Mouse (Mus musculus) forebrain, embryonic 15.5 days (tissue): ENCODE results near the gene Hdhd3. TPM values are rescaled to one million over a fixed set of nuclear protein-coding genes. Genes with fewer than 3 reads are reported as not detected.

Source experiments
- ATAC-seq: fragments of 200-750 bp; cut with Nextera tagmentation; replicated peaks from 2 replicates; pipeline ENCODE4 v1.8.0; 2017; ENCODE audit warnings: mild to moderate bottlenecking, moderate TSS enrichment, moderate library complexity
- H3K27ac ChIP-seq: fragments of 300-500 bp; sonication (generic); replicated peaks from 2 replicates; pipeline ENCODE4 v1.5.1; 2015; ENCODE audit warnings: mild to moderate bottlenecking, inconsistent platforms
- H3K27me3 ChIP-seq: fragments of 300-500 bp; sonication (generic); 2 replicates; pipeline ENCODE4 v1.6.1; 2015; ENCODE audit warnings: inconsistent platforms
- H3K36me3 ChIP-seq: fragments of 300-500 bp; sonication (generic); 2 replicates; pipeline ENCODE4 v1.6.1; 2015; ENCODE audit warnings: mild to moderate bottlenecking, inconsistent platforms
- H3K4me1 ChIP-seq: fragments of 300-500 bp; sonication (generic); 2 replicates; pipeline ENCODE4 v1.6.1; 2015; ENCODE audit warnings: inconsistent platforms
- H3K4me2 ChIP-seq: fragments of 300-500 bp; sonication (generic); replicated peaks from 2 replicates; pipeline ENCODE4 v1.6.1; 2015; ENCODE audit warnings: mild to moderate bottlenecking, inconsistent platforms
- H3K4me3 ChIP-seq: fragments of 300-500 bp; sonication (generic); 2 replicates; pipeline ENCODE4 v1.5.1; 2015; ENCODE audit warnings: mild to moderate bottlenecking, inconsistent platforms
- H3K9ac ChIP-seq: fragments of 300-500 bp; sonication (generic); replicated peaks from 2 replicates; pipeline ENCODE4 v1.6.1; 2015; ENCODE audit warnings: mild to moderate bottlenecking, inconsistent platforms
- H3K9me3 ChIP-seq: fragments of 300-500 bp; sonication (generic); 2 replicates; pipeline ENCODE4 v1.6.1; 2016; ENCODE audit warnings: inconsistent platforms
- WGBS: fragments of 180-500 bp; shearing (Covaris S2); methylation state at CpG from one replicate; pipeline ENCODE4 v1.1.7; 2015; ENCODE audit warnings: mixed read lengths; 5-methylcytosine and 5-hydroxymethylcytosine counted together
- polyA plus RNA-seq: library from polyadenylated mRNA; unstranded; fragments of >200 nt; fragmentation: Nextera tagmentation; extraction: Ambion mirVana; gene quantifications from 2 replicates; pipeline ENCODE4 v1.2.1, GENCODE M21; 2015

The Hdhd3 gene
- polyA plus RNA-seq, 1 experiment from 2014 or later = 10.8 TPM

DNA sequence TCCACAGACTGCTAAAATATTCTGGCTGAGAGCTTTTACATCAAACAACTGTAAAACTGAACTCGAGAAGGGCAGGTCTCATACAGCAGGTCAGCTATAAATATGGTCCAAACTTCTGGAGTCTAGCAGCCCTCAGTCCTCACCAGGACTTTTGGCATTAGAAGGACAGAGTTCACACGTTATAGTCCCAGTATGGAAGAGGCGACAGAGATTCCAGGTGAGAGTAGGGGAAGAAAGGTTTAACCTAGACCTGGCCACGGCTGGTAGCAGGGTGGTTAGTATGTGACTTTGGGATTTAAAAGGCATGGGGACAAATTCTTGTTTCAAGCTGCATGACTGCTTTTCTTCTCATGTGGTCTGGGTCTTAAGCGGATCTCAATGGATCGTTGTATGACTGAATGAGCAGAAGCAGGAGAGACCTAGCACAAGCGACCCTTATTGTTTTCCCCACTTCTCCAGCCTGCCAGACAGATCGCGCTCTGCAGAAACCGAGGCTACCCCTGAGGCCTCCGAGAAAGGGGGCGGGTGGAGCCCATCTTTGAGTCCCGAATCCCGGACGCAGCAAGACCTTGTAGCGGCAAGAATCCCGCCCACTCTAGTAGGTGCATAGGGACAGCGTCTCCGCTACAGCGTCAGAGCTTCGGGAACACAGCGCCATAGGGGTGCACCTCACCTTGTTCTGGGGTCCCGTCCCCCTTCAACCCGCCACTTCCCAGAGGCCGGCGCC lies 16.0 kb upstream of the Hdhd3 start:
- Histone ChIP-seq H3K9ac (peak overlapping the region; percentile 71), H3K4me1 (peaks cover 28% of the 10 kb centered on the region), H3K27me3 (no peaks in the 10 kb centered on the region), H3K27ac (peak overlapping the region; percentile 77), H3K36me3 (peaks cover 4% of the 10 kb centered on the region), H3K4me2 (peak overlapping the region; percentile 68), H3K9me3 (no peaks in the 10 kb centered on the region), H3K4me3 (peak overlapping the region; percentile 90)
- 1% methylated on average over 26 of the region's 26 CpGs for WGBS
- ATAC-seq = peak; percentile 87

DNA sequence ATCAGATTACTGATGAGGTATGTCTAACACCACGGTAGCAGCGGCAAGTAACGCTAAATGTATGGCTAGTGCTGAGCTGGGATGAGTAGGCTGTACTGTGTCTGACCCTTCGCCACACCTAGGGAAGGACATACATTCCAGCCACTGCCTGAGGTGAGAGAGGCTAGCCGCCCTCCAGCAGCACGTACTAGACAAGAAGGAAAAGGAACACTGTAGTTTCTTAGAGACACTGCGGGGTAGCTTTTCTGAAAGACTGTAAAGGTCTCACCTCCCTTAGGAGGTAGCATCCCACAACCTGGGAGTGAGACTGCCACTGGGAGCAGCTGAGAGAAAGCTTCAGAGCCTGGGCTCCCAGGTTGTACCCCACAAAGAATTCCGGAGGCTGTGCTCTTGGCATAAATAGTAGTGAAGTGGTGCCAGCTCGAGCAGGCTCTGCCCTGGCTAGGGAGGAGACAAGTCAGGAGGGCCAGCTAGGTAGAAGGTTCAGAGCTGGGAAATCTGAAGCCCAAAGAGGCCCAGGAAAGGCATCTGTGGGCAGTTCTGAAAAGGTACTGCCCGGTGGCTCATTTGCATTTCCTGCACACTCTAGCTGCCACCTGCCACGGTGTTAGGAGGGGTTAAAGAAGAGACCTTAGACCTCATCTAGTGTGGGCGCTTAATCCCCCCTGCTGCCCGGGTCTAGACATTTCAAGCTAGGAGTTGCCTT lies 15.3 kb upstream of the Hdhd3 start:
- peaks cover 21% of the 10 kb centered on the region for H3K4me1 ChIP-seq
- peak overlapping the region; percentile 23 for H3K9ac ChIP-seq
- H3K36me3 ChIP-seq = peaks cover 3% of the 10 kb centered on the region
- 0 out of 2 replicates have a peak, but pooled peaks have one; percentile 11 for ATAC-seq
- peak overlapping the region; percentile 90 for H3K4me3 ChIP-seq
- H3K27ac ChIP-seq = no peak overlapping the region
- H3K4me2 ChIP-seq = peak overlapping the region; percentile 68
- WGBS = 47% methylated on average over 13 of the region's 13 CpGs
- H3K9me3 ChIP-seq = no peaks in the 10 kb centered on the region
- no peaks in the 10 kb centered on the region for H3K27me3 ChIP-seq

DNA sequence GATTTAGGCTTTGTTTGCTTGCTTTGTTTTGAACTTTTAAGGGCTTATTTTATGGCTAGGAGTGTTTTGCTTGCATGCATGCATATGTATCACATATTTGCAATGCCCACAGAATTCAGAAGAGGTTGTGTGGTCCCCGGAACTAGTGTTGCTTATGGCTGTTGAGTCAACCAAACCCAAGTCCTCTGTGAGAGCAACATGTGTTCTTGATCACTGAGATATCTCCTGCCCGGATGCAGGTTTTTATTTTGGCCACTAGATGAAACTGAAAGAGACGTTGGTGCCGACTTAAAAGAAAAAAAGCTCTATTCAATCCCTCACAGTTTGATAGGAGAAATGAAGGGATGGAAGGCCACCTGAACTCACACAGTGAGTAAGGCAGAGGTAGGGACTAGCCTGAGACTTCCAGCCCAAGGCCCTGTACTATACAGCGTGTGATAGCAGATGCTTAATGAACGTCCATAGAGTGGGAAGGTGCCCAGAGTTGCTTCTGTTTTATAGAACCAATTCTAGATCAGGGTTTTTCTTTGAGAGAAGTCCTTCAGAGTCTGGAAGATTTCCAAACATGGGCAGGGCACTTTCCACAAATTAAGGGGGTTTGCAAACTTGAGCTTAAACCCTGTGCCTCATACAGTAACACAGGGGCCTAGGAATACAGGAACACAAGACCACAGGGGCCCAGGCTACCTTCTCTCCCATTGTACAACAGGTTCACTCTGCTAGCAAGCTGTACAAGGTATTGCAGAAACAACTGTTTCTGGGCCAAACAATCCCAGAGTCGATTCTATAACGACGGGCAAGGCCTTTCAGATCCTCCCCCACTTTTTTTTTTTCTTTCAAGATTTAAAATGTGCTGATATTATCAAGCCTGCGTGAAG lies 14.5 kb upstream of the Hdhd3 start:
- H3K4me2 ChIP-seq = 0 out of 2 replicates have a peak overlapping the region, but pooled peaks have one; percentile 68
- H3K9ac ChIP-seq = no peak overlapping the region
- 83% methylated on average over 10 of the region's 10 CpGs for WGBS

DNA sequence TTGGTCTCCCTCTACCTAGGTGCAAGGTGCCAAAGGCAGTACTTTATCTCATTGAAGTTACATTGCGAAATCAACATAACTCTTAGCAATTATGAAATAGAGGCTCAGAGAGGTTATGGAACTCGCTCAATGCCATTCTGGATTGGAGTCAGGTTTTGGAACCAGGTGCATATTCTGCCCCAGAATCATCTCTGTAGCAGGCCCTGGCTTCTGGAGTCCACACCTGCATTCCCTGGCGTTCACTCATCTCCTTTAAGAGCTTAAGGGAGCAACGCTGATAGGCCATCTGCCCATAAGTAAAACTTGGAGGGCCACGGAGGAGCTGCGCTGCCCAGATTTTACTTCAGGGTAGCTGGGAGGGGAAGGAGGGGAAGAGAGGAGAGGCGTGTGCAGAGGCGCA lies 13.8 kb upstream of the Hdhd3 start:
- H3K36me3 ChIP-seq = peaks cover 12% of the 10 kb centered on the region
- no peaks in the 10 kb centered on the region for H3K27me3 ChIP-seq
- H3K27ac ChIP-seq = no peak overlapping the region
- no peak overlapping the region for H3K9ac ChIP-seq
- H3K9me3 ChIP-seq = no peaks in the 10 kb centered on the region
- H3K4me1 ChIP-seq = peaks cover 18% of the 10 kb centered on the region
- no peak overlapping the region for H3K4me3 ChIP-seq
- no peak overlapping the region for H3K4me2 ChIP-seq
- WGBS = 91% methylated on average over 8 of the region's 8 CpGs
- no peak for ATAC-seq

More for the DNA sequence above, 14.5 kb upstream of the Hdhd3 start:
- H3K27ac ChIP-seq = no peak overlapping the region
- peaks cover 7% of the 10 kb centered on the region for H3K36me3 ChIP-seq
- peaks cover 18% of the 10 kb centered on the region for H3K4me1 ChIP-seq
- H3K27me3 ChIP-seq = no peaks in the 10 kb centered on the region
- H3K9me3 ChIP-seq = no peaks in the 10 kb centered on the region
- no peak for ATAC-seq
- H3K4me3 ChIP-seq = no peak overlapping the region

DNA sequence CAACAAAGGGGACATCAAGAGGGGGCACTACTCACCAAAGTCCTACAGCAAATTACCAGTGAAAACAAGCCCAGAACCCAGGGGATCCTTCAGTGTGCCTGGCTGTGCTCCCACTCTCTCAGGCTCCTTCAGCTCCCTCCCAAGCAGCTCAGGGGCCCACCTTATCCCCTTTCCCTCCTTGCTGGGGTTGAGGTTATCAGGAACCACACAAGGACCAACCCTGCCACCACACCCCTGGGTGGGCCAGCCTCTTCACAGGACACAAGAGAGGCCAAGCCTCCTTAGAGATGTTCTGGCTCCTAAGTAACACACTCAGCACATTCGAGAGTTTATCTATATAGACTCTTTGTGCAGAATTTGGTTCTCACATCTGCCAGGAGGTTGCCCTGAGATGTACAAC lies 13.3 kb upstream of the Hdhd3 start:
- 88% methylated on average over 1 of the region's 1 CpGs for WGBS
- H3K27ac ChIP-seq = no peak overlapping the region
- no peak for ATAC-seq

DNA sequence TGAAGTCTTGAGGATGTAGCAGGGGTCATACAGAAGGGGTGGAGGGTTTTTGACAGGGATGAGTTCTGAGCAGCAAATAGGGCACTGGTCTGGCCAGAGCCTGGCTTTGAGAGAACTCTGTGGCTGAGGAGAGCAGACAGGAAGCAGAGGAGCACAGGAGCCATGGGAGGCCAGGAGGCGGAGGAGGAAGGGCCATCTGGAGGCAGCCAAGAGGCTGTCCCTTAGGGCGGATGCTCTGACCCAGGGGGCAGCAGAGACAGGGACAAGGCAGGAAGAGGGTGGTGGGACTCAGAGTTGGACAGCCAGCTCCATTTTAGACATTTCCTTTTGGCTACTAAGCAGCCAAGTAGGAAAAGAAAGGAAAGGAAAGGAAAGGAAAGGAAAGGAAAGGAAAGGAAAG lies 12.8 kb upstream of the Hdhd3 start:
- no peak for ATAC-seq
- Histone ChIP-seq H3K9me3 (no peaks in the 10 kb centered on the region), H3K27me3 (no peaks in the 10 kb centered on the region), H3K4me3 (no peak overlapping the region), H3K4me2 (no peak overlapping the region), H3K4me1 (peaks cover 18% of the 10 kb centered on the region), H3K27ac (no peak overlapping the region), H3K9ac (no peak overlapping the region), H3K36me3 (peaks cover 20% of the 10 kb centered on the region)
- 51% methylated on average over 2 of the region's 2 CpGs for WGBS

More for the DNA sequence above, 13.3 kb upstream of the Hdhd3 start:
- H3K9me3 ChIP-seq = no peaks in the 10 kb centered on the region
- no peak overlapping the region for H3K4me2 ChIP-seq
- no peaks in the 10 kb centered on the region for H3K27me3 ChIP-seq
- peaks cover 18% of the 10 kb centered on the region for H3K4me1 ChIP-seq
- no peak overlapping the region for H3K4me3 ChIP-seq
- H3K36me3 ChIP-seq = peaks cover 17% of the 10 kb centered on the region
- no peak overlapping the region for H3K9ac ChIP-seq

DNA sequence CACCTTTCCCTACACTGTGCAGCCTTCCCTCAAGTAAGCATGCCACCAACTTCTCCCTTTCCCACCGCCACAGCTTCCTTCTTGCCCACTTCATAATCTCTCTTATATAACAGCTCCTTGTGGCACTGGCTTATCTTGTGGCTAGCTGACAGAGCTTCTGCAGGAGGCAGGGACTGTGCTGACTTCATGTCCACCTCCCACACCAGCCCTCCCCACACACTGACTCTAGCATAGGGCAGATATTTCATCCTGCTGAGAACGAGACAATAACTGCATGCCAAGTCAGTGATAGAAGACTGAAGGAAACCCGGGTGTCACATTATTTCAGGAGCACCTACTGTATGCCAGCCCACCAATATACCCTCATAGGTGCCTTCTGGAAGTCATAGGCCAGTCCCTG lies 12.2 kb upstream of the Hdhd3 start:
- 91% methylated on average over 3 of the region's 3 CpGs for WGBS
- Histone ChIP-seq H3K4me2 (no peak overlapping the region), H3K9ac (no peak overlapping the region), H3K27ac (no peak overlapping the region), H3K9me3 (no peaks in the 10 kb centered on the region), H3K36me3 (peaks cover 26% of the 10 kb centered on the region), H3K27me3 (no peaks in the 10 kb centered on the region), H3K4me3 (no peak overlapping the region), H3K4me1 (peaks cover 17% of the 10 kb centered on the region)
- no peak for ATAC-seq

DNA sequence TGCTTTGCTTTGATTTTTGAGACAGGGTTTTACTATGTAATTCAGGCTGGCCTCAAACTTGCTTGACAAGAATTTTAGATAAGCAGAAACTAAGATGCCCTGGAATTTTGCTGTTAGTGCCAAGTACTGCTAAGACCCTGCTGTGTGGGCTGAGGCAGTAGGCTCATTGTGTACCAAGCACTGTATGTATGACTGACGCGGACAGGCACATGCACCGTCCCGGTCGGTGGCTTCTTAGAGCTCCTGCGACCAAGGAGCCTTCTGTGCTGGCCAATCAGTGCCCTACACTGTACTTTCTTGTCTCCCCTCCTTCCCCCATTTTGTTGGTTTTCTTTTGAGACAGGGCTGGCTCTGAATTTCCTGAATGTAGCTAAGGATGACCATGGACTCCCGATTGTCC lies 11.7 kb upstream of the Hdhd3 start:
- no peak overlapping the region for H3K27ac ChIP-seq
- peaks cover 31% of the 10 kb centered on the region for H3K36me3 ChIP-seq
- no peaks in the 10 kb centered on the region for H3K9me3 ChIP-seq
- H3K4me1 ChIP-seq = peaks cover 12% of the 10 kb centered on the region
- H3K27me3 ChIP-seq = no peaks in the 10 kb centered on the region
- 88% methylated on average over 7 of the region's 7 CpGs for WGBS
- no peak overlapping the region for H3K4me2 ChIP-seq
- ATAC-seq = no peak
- no peak overlapping the region for H3K9ac ChIP-seq
- H3K4me3 ChIP-seq = no peak overlapping the region

DNA sequence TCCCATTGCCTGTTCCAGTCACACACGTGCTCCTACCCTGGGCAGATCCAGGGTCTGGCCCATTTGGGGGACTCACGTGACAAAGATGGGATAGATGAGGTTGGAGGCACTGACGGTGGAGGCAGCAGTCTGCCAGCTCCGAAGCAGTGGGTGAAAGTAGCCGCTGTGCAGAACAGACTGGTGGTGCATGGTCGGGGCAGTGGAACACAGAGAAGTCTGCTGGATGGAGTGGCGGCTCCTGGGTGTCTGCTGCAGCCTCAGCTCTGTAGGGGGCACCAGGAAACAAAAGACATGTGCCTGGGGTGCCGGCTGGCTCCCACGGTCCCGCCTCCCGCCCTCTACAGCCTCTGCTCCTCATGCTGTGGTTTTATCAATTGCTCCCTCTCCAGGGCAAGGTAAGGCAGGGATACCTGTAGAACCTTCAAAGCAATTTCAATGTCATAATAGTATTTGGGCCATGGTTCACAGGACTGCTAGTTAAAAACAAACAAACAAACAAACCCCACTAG lies 10.8 kb upstream of the Hdhd3 start:
- 55% methylated on average over 11 of the region's 11 CpGs for WGBS
- Histone ChIP-seq H3K27me3 (no peaks in the 10 kb centered on the region), H3K36me3 (peaks cover 41% of the 10 kb centered on the region), H3K9me3 (no peaks in the 10 kb centered on the region), H3K27ac (no peak overlapping the region), H3K4me1 (peaks cover 9% of the 10 kb centered on the region), H3K4me3 (no peak overlapping the region), H3K9ac (no peak overlapping the region), H3K4me2 (no peak overlapping the region)
- ATAC-seq = no peak

DNA sequence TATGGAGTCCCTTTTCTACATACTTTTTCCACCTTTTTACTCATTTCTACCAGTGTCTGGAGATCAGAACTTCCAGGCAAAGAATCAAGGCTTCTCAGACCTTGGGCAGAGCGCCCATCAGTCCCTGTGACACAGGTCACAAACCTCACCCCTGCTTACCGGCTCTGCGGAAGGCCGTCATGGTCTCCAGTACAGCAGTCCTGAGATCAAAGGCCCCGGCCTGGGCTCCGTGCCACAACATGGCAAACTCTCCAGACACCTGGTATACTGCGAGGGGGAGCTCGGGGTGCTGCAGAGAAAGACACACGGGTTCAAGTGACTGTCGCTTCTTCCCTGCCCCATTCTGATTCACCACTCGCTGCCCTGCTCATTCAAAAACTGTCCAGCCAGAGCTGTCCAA lies 6.7 kb upstream of the Hdhd3 start:
- Histone ChIP-seq H3K4me2 (no peak overlapping the region), H3K27me3 (no peaks in the 10 kb centered on the region), H3K9me3 (no peaks in the 10 kb centered on the region), H3K4me1 (no peaks in the 10 kb centered on the region), H3K36me3 (peaks cover 56% of the 10 kb centered on the region), H3K9ac (no peak overlapping the region), H3K4me3 (no peak overlapping the region), H3K27ac (no peak overlapping the region)
- no peak for ATAC-seq
- 87% methylated on average over 11 of the region's 11 CpGs for WGBS

DNA sequence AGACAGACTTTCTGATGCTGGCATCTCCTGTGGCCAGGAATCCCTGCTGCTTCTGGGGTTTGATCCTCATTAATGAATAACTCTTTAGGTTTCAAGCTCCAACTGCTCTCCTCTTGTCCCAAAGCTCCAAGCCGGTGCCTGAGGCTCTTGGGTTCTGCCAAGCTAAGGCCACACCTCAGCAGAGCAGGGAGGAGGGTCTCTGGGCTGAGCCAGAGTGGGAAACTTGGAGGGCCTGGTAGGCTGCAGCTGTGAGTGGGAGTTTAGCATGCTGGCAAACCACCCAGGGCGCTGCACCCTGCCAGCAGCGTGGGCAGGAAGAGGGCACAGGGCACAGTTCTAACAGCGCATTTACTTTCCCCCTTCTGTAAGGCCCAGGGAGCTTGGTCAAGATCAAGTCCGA lies 5.6 kb upstream of the Hdhd3 start:
- no peaks in the 10 kb centered on the region for H3K9me3 ChIP-seq
- H3K4me3 ChIP-seq = no peak overlapping the region
- ATAC-seq = no peak
- H3K4me1 ChIP-seq = no peaks in the 10 kb centered on the region
- no peak overlapping the region for H3K9ac ChIP-seq
- no peak overlapping the region for H3K27ac ChIP-seq
- no peak overlapping the region for H3K4me2 ChIP-seq
- H3K27me3 ChIP-seq = no peaks in the 10 kb centered on the region
- H3K36me3 ChIP-seq = peaks cover 56% of the 10 kb centered on the region
- WGBS = 94% methylated on average over 5 of the region's 5 CpGs

DNA sequence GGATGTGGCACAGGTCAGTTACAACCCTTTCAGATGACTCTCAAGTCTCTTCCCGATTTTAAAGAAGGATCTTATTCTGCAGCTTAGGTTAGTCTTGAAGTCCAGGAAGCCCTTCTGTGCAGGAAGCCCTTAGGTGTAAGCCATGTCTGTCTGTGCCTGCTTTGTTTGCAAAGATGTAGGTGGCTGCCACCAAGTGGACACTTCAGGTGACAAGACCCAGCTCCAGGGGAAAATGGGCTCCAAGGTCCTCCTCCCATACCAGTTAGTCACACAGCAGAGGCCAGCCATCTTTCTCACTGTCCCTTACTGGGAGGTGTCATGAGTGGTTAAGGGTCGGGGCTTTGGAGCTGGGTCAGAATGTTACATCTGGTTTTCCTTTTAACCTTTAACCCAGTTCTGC lies 3.5 kb upstream of the Hdhd3 start:
- ATAC-seq = no peak
- H3K4me3 ChIP-seq = no peak overlapping the region
- H3K36me3 ChIP-seq = peaks cover 41% of the 10 kb centered on the region
- H3K27me3 ChIP-seq = no peaks in the 10 kb centered on the region
- peaks cover 2% of the 10 kb centered on the region; the same call in 1 of the 2 replicates for H3K4me1 ChIP-seq
- no peak overlapping the region for H3K9ac ChIP-seq
- no peak overlapping the region for H3K4me2 ChIP-seq
- H3K9me3 ChIP-seq = no peaks in the 10 kb centered on the region
- whole genome bisulfite sequencing = 73% methylated on average over 2 of the region's 2 CpGs
- H3K27ac ChIP-seq = no peak overlapping the region
